Mouse (Mus musculus) activated CD4-positive, CD25-positive, alpha-beta regulatory T cell, adult 9 weeks (primary cell): ENCODE measurements around the gene Cyp26c1. TPM values are rescaled to one million over a fixed set of nuclear protein-coding genes. Genes with fewer than 3 reads are reported as not detected.

Experiments
- polyA plus RNA-seq: library from polyadenylated mRNA; unstranded; fragments of 100-300 nt; shearing (Covaris generic); gene quantifications from one replicate; pipeline ENCODE4 v1.2.1, GENCODE M21; 2017

The Cyp26c1 gene
- polyA plus RNA-seq, result not detected

GRCm38 (mm10) chr19:37685281-37685680, at the start of gene Cyp26c1:
Gene Cyp26c1, plus strand, starts transcription at chr19:37685581.

GRCm38 (mm10) chr19:37697651-37698272, 12.4 kb downstream of the Cyp26c1 start, which contains the start of gene Cyp26a1:
Gene Cyp26a1, plus strand, starts transcription at chr19:37697798.

Other genes with a start within 250 kb of the Cyp26c1 start
- 41.5 TPM for gene Exoc6, start 135.2 kb upstream of the Cyp26c1 start, polyA plus RNA-seq
- gene Cyp26a1, start 12.2 kb downstream of the Cyp26c1 start, polyA plus RNA-seq, result not detected